Mouse (Mus musculus): ENCODE results near the gene Rab36. TPM values are rescaled to one million over a fixed set of nuclear protein-coding genes. Genes with fewer than 3 reads are reported as not detected.
"Not testable (repeated sequence)": the region's sequence is repeated elsewhere in the genome, so short reads cannot be mapped to it uniquely, and the experiment has no call there.

Rab36 gene
- polyA plus RNA-seq, 1 experiment from 2014 or later = 15.0 TPM

DNA sequence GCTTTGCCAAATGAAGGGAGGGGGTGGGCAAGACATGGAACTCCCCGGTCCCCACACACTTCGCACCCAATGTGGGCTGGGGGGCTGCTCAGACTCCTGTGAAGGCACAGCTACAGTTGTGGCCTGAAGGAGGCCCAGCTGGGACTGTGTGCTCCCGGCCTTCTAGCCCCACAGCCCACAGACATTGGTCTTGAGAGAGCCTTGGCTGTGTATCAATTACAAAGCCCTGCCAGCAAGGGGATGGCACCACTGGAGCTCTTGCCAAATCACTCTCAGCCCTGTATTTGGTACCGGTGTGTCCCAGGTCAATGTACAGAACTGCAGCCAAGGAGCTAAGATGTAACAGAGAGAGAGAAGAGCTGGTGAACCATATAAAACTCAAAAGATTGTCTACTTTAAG, 20.4 kb upstream of the Rab36 start:
- H3K36me3 ChIP-seq = no peaks in the 10 kb centered on the region
- WGBS = 69% methylated on average over 4 of the region's 4 CpGs
- H3K4me3 ChIP-seq (replicated peaks) = no peak overlapping the region
- no peak overlapping the region for H3K27ac ChIP-seq (replicated peaks)
- H3K9ac ChIP-seq = no peak overlapping the region
- no peaks in the 10 kb centered on the region for H3K9me3 ChIP-seq (replicated peaks)
- ATAC-seq (ENCODE audit: insufficient number of reproducible peaks, low FRiP score, low TSS enrichment, low read depth) = no peak
- H3K4me1 ChIP-seq = no peaks in the 10 kb centered on the region
- H3K27me3 ChIP-seq = 0 out of 2 replicates have a peak, but pooled peaks cover 1% of the 10 kb centered on the region
- no peak overlapping the region for H3K4me2 ChIP-seq (replicated peaks)

- no peak overlapping the region for H3K4me3 ChIP-seq (replicated peaks)
- H3K9ac ChIP-seq = no peak overlapping the region
- ATAC-seq (ENCODE audit: insufficient number of reproducible peaks, low FRiP score, low TSS enrichment, low read depth) = no peak
- no peak overlapping the region for H3K27ac ChIP-seq (replicated peaks)
- no peaks in the 10 kb centered on the region for H3K9me3 ChIP-seq (replicated peaks)
- no peaks in the 10 kb centered on the region for H3K4me1 ChIP-seq
- H3K27me3 ChIP-seq = 0 out of 2 replicates have a peak, but pooled peaks cover 4% of the 10 kb centered on the region
- 58% methylated on average over 2 of the region's 2 CpGs for WGBS
- H3K4me2 ChIP-seq (replicated peaks) = no peak overlapping the region
- no peaks in the 10 kb centered on the region for H3K36me3 ChIP-seq
Observed at GRCm38 (mm10) chr10:75020271-75020670, 16.6 kb upstream of the Rab36 start.

DNA sequence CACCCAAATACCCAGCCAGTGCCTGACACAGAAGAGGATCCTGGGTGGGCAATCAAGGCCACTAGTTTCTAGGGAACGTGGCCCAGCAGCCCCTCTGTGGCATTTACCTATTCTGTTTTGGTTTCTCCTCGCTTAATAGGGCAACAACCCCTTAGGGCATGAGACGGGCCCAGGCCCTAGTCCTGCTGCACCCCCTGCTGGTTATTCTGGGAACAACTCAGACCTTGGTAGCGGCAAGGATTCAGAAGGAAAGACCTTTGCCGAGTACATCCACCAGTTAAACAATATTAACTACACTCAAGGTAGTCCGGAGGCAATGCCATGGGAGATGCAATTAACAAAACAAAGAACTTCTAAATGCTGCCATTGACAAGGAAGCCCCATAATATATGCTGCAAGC, 15.7 kb upstream of the Rab36 start:
- Histone ChIP-seq H3K4me1 (no peaks in the 10 kb centered on the region), H3K27ac (replicated peaks) (no peak overlapping the region), H3K36me3 (no peaks in the 10 kb centered on the region), H3K27me3 (0 out of 2 replicates have a peak, but pooled peaks cover 4% of the 10 kb centered on the region), H3K4me3 (replicated peaks) (no peak overlapping the region), H3K9ac (no peak overlapping the region), H3K4me2 (replicated peaks) (no peak overlapping the region), H3K9me3 (replicated peaks) (no peaks in the 10 kb centered on the region)
- ATAC-seq (ENCODE audit: insufficient number of reproducible peaks, low FRiP score, low TSS enrichment, low read depth) = no peak
- 13% methylated on average over 6 of the region's 6 CpGs for WGBS

GRCm38 (mm10) chr10:75026491-75026890, 10.4 kb upstream of the Rab36 start:
- WGBS = 63% methylated on average over 8 of the region's 8 CpGs
- no peak overlapping the region for H3K27ac ChIP-seq (replicated peaks)
- ATAC-seq (ENCODE audit: insufficient number of reproducible peaks, low FRiP score, low TSS enrichment, low read depth) = 0 out of 2 replicates have a peak, but pooled peaks have one; percentile 21

GRCm38 (mm10) chr10:75028743-75029142, 8.1 kb upstream of the Rab36 start:
- Histone ChIP-seq H3K9me3 (replicated peaks) (no peaks in the 10 kb centered on the region), H3K9ac (no peak overlapping the region), H3K36me3 (no peaks in the 10 kb centered on the region), H3K4me2 (replicated peaks) (no peak overlapping the region), H3K27ac (replicated peaks) (no peak overlapping the region), H3K4me3 (replicated peaks) (no peak overlapping the region), H3K27me3 (no peaks in the 10 kb centered on the region), H3K4me1 (peaks cover 5% of the 10 kb centered on the region)
- WGBS = 91% methylated on average over 8 of the region's 8 CpGs
- ATAC-seq (ENCODE audit: insufficient number of reproducible peaks, low FRiP score, low TSS enrichment, low read depth) = no peak

More at GRCm38 (mm10) chr10:75026491-75026890, 10.4 kb upstream of the Rab36 start:
- no peaks in the 10 kb centered on the region for H3K36me3 ChIP-seq
- no peaks in the 10 kb centered on the region for H3K9me3 ChIP-seq (replicated peaks)
- H3K4me2 ChIP-seq (replicated peaks) = no peak overlapping the region
- H3K9ac ChIP-seq = no peak overlapping the region
- no peak overlapping the region for H3K4me3 ChIP-seq (replicated peaks)
- no peaks in the 10 kb centered on the region for H3K4me1 ChIP-seq
- 0 out of 2 replicates have a peak, but pooled peaks cover 3% of the 10 kb centered on the region for H3K27me3 ChIP-seq

- Histone ChIP-seq H3K4me1 (peaks cover 5% of the 10 kb centered on the region), H3K9ac (no peak overlapping the region), H3K4me2 (replicated peaks) (no peak overlapping the region), H3K9me3 (replicated peaks) (no peaks in the 10 kb centered on the region), H3K27ac (replicated peaks) (no peak overlapping the region), H3K36me3 (no peaks in the 10 kb centered on the region), H3K4me3 (replicated peaks) (no peak overlapping the region), H3K27me3 (no peaks in the 10 kb centered on the region)
- no peak for ATAC-seq (ENCODE audit: insufficient number of reproducible peaks, low FRiP score, low TSS enrichment, low read depth)
- WGBS = 98% methylated on average over 3 of the region's 3 CpGs
Observed at GRCm38 (mm10) chr10:75029677-75030076, 7.2 kb upstream of the Rab36 start.

- no peak overlapping the region for H3K9ac ChIP-seq
- 69% methylated on average over 3 of the region's 3 CpGs for WGBS
Observed at GRCm38 (mm10) chr10:75030234-75030633, 6.6 kb upstream of the Rab36 start.

GRCm38 (mm10) chr10:75031345-75032114, 5.3 kb upstream of the Rab36 start:
- no peak for ATAC-seq (ENCODE audit: insufficient number of reproducible peaks, low FRiP score, low TSS enrichment, low read depth)
- H3K4me3 ChIP-seq (replicated peaks) = no peak overlapping the region
- peaks cover 10% of the 10 kb centered on the region for H3K4me1 ChIP-seq
- H3K36me3 ChIP-seq = no peaks in the 10 kb centered on the region
- H3K27me3 ChIP-seq = no peaks in the 10 kb centered on the region
- WGBS = 68% methylated on average over 5 of the region's 5 CpGs
- H3K4me2 ChIP-seq (replicated peaks) = no peak overlapping the region
- H3K9me3 ChIP-seq (replicated peaks) = no peaks in the 10 kb centered on the region
- H3K27ac ChIP-seq (replicated peaks) = no peak overlapping the region
- H3K9ac ChIP-seq = no peak overlapping the region

More at GRCm38 (mm10) chr10:75030234-75030633, 6.6 kb upstream of the Rab36 start:
- ATAC-seq (ENCODE audit: insufficient number of reproducible peaks, low FRiP score, low TSS enrichment, low read depth) = no peak
- Histone ChIP-seq H3K4me1 (peaks cover 5% of the 10 kb centered on the region), H3K27me3 (no peaks in the 10 kb centered on the region), H3K4me2 (replicated peaks) (no peak overlapping the region), H3K36me3 (no peaks in the 10 kb centered on the region), H3K9me3 (replicated peaks) (no peaks in the 10 kb centered on the region), H3K4me3 (replicated peaks) (no peak overlapping the region), H3K27ac (replicated peaks) (no peak overlapping the region)

DNA sequence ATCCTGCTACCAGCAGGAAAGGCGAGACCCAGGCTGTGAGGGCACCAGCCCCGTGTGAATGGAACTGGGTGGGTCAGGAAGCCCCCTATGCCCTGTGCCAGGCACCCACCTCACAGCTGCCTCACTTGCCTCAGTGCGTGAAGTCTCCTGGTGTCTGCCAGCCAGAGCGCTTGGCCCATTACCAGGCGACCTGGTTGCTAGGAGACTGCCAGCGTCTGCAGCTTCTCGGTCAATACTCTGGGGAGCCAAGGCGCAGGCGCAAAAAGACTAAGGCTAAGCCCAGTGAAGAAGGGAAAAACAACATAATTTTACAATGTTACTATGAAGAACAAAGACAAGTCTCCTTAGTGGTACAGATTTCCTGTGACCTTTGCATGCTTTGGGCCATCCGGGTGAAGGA, 4.5 kb upstream of the Rab36 start, which contains the start of gene Rsph14:
Rsph14 (minus strand) TSS at position 192 of the 400 bp plus-strand sequence.
- ATAC-seq (ENCODE audit: insufficient number of reproducible peaks, low FRiP score, low TSS enrichment, low read depth) = peak; percentile 41; the same call in 1 of the 2 replicates
- H3K4me2 ChIP-seq (replicated peaks) = peak within 1 kb of the TSS; percentile 26; the same call in 1 of the 2 replicates
- 25% methylated on average over 10 of the region's 10 CpGs for WGBS

DNA sequence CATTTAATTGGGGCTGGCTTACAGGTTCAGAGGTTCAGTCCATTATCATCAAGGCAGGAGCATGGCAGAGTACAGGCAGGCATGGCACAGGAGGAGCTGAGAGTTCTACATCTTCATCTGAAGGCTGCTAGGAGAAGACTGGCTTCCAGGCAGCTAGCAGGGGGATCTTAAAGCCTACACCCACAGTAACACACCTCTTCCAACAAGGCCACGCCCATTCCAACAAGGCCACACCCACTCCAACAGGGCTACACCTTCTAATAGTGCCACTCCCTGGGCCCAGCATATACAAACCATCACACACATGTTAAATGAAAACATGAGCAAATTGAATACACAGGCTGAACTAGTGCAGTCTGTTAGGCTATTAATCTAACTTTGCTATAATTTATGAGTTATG, 5.2 kb downstream of the Rab36 start:
- not testable (repeated sequence) for H3K4me2 ChIP-seq (replicated peaks); H3K27me3 ChIP-seq; ATAC-seq (ENCODE audit: insufficient number of reproducible peaks, low FRiP score, low TSS enrichment, low read depth); H3K9ac ChIP-seq; H3K4me3 ChIP-seq (replicated peaks); H3K4me1 ChIP-seq; H3K27ac ChIP-seq (replicated peaks); H3K9me3 ChIP-seq (replicated peaks)
- 0% methylated on average over 1 of the region's 1 CpGs for WGBS
- peaks cover 13% of the 10 kb centered on the region; the same call in 1 of the 2 replicates for H3K36me3 ChIP-seq

More for the DNA sequence above, 4.5 kb upstream of the Rab36 start, which contains the start of gene Rsph14:
- no peaks in the 10 kb centered on the region for H3K36me3 ChIP-seq
- H3K27me3 ChIP-seq = no peaks in the 10 kb centered on the region
- H3K9me3 ChIP-seq (replicated peaks) = no peaks in the 10 kb centered on the region
- H3K4me3 ChIP-seq (replicated peaks) = no peak within 1 kb of the TSS
- H3K27ac ChIP-seq (replicated peaks) = no peak within 1 kb of the TSS
- peaks cover 13% of the 10 kb centered on the region for H3K4me1 ChIP-seq
- no peak within 1 kb of the TSS for H3K9ac ChIP-seq

DNA sequence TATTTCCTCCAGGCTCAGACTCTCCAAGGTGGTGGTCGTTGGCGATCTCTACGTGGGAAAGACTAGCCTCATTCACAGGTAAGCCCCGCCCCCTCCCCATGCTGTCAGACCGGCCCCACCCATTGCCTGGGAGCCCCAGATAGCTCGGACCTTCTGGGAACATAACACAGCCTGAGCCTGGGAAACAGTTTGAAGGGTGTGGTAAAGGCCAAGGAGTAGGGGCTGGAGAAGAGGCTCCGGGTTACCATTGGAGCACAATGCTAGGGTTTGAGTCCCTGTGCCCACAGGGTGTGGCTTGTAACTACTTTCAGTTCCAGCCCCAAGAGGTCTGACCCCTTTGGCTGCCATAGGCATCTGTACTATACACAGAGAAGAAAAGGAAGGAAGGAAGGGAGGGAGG, 7.6 kb downstream of the Rab36 start:
- H3K9ac ChIP-seq = no peak overlapping the region
- whole genome bisulfite sequencing = 31% methylated on average over 7 of the region's 7 CpGs
- no peaks in the 10 kb centered on the region for H3K27me3 ChIP-seq
- peaks cover 13% of the 10 kb centered on the region; the same call in 1 of the 2 replicates for H3K36me3 ChIP-seq
- H3K27ac ChIP-seq (replicated peaks) = no peak overlapping the region
- peak; percentile 21; the same call in 1 of the 2 replicates for ATAC-seq (ENCODE audit: insufficient number of reproducible peaks, low FRiP score, low TSS enrichment, low read depth)
- no peak overlapping the region for H3K4me2 ChIP-seq (replicated peaks)
- H3K4me1 ChIP-seq = no peaks in the 10 kb centered on the region
- H3K9me3 ChIP-seq (replicated peaks) = no peaks in the 10 kb centered on the region
- no peak overlapping the region for H3K4me3 ChIP-seq (replicated peaks)
